Mouse (Mus musculus): ENCODE measurements around the gene Pdzk1ip1. TPM values are rescaled to one million over a fixed set of nuclear protein-coding genes. Genes with fewer than 3 reads are reported as not detected.

The Pdzk1ip1 gene
- 21.6 and 22.9 TPM in 2 replicates for polyA plus RNA-seq (2015; fragmentation: Nextera tagmentation; extraction: Ambion mirVana)

DNA sequence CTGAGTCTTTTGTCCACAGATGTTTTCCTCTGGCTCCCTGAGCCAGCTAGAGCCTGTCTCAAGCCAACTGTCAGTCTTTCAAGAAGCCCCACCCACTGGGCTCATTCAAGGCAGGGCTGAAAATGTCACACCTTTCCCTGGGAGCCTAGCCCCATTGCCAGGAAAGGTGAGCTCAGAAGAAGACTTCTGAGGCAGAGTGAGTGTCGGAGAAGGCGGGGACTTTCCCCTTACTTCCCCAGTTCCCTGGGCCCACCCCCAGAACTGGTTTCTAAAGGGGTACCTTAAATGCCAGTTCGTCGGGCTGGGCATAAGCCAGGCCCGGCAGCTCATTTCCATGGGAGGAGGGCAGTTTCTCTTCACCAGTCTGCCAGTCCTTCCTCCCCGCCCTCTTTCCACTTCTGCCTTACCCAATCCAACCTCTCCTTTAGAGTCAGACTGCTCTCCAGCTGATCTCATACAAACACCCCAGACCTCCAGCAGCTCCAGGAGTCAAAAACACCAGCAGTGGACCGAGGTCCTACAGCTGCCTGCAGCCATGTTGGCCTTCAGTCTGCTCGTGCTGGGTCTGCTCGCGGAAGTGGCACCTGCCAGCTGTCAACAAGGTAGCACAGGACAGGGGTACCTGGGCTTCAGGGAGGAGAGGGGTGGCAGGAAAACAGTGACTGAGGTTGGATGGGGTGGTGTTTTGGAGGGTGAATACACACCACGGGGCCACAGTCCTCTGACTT, at the start of gene Pdzk1ip1:
Gene Pdzk1ip1 (plus strand): TSS at position 98 of the 728 bp plus-strand sequence.
- Histone ChIP-seq H3K27me3 (no peaks in the 10 kb centered on the region), H3K4me3 (peak within 1 kb of the TSS; percentile 29), H3K9ac (no peak within 1 kb of the TSS)

DNA sequence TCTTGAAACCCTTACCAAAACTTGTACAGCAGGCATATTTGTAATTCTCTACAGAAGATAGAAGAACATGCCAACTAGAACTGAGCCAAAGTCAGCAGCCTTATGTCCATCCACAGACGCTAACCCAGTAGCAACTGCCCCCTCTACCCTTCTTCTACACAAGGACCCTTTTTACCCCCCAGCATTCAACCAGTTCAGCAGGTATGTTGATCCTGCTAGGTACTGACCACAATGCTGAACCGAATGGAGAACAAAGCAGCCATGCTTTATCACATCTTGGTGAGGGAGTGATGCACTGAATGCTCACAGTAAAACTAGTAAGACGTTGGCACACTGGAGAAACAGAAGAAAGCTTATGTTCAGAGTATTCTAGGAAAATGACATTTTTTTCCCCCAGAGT, 42.9 kb upstream of the Pdzk1ip1 start:
- WGBS, result 72% methylated on average over 3 of the region's 3 CpGs
- no peaks in the 10 kb centered on the region for H3K4me1 ChIP-seq
- no peak overlapping the region for H3K4me2 ChIP-seq
- H3K36me3 ChIP-seq, result peaks cover 26% of the 10 kb centered on the region
- H3K4me3 ChIP-seq, result no peak overlapping the region
- H3K9me3 ChIP-seq, result no peaks in the 10 kb centered on the region
- H3K9ac ChIP-seq, result no peak overlapping the region
- ATAC-seq (ENCODE audit: borderline replicate concordance, extremely low read depth, low FRiP score, low TSS enrichment), result no peak
- H3K27ac ChIP-seq, result no peak overlapping the region
- peaks cover 15% of the 10 kb centered on the region for H3K27me3 ChIP-seq

More for the DNA sequence above, at the start of gene Pdzk1ip1:
- Histone ChIP-seq H3K4me1 (peaks cover 26% of the 10 kb centered on the region), H3K36me3 (no peaks in the 10 kb centered on the region), H3K27ac (peak within 1 kb of the TSS; percentile 84), H3K4me2 (peak within 1 kb of the TSS; percentile 49), H3K9me3 (no peaks in the 10 kb centered on the region)
- WGBS, result 15% methylated on average over 11 of the region's 11 CpGs
- peak; percentile 60 for ATAC-seq (ENCODE audit: borderline replicate concordance, extremely low read depth, low FRiP score, low TSS enrichment)

DNA sequence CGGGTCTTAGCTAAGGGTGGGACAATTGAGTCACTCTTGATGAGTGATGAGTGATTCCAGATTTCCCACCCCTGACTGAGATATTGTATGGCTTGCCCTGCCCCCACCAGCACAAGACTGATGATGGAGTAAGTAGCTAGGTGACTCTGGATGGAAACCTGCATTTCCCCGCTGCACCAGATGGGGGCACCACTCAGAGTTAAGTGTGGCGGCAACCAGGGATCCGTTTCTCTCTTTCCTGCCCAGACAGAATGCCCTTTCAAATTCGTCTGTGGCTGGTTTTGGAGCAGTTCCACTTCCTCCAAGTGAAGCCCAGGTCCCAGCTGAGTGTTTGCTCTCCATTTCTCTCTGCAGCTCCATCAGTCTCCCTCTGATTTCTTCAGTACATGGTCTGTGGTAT, 40.8 kb upstream of the Pdzk1ip1 start:
- no peak for ATAC-seq (ENCODE audit: borderline replicate concordance, extremely low read depth, low FRiP score, low TSS enrichment)
- no peak overlapping the region for H3K9ac ChIP-seq
- H3K27me3 ChIP-seq, result peaks cover 36% of the 10 kb centered on the region
- H3K4me1 ChIP-seq, result peaks cover 6% of the 10 kb centered on the region; the same call in 1 of the 2 replicates
- H3K4me3 ChIP-seq, result no peak overlapping the region
- no peak overlapping the region for H3K4me2 ChIP-seq
- WGBS, result 4% methylated on average over 5 of the region's 5 CpGs
- 0 out of 2 replicates have a peak, but pooled peaks cover 5% of the 10 kb centered on the region for H3K36me3 ChIP-seq
- no peak overlapping the region for H3K27ac ChIP-seq
- H3K9me3 ChIP-seq, result no peaks in the 10 kb centered on the region

DNA sequence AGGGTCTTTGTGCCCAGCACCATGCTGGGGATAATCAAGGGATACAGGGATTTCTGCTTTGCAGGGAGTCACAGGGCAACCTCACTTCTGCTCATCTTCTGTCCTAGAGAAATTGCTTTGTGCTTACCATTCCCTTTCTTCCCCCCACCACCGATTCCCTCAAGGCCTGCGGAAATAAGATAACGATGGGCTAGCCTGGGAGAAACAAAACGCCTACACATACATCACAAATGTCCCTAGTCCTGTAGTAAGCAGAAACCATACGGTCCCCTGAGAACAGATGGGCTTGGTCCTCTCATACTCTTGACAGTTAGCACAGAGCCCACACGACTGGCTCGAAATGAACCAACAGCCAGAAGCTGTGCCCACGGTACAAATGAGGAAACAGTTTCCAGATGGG, 40.3 kb upstream of the Pdzk1ip1 start:
- Histone ChIP-seq H3K9ac (no peak overlapping the region), H3K27ac (no peak overlapping the region), H3K4me1 (peaks cover 10% of the 10 kb centered on the region; the same call in 1 of the 2 replicates), H3K27me3 (peaks cover 40% of the 10 kb centered on the region), H3K36me3 (0 out of 2 replicates have a peak, but pooled peaks cover 3% of the 10 kb centered on the region), H3K9me3 (no peaks in the 10 kb centered on the region), H3K4me3 (no peak overlapping the region), H3K4me2 (no peak overlapping the region)
- 53% methylated on average over 8 of the region's 8 CpGs for WGBS
- ATAC-seq (ENCODE audit: borderline replicate concordance, extremely low read depth, low FRiP score, low TSS enrichment), result no peak

DNA sequence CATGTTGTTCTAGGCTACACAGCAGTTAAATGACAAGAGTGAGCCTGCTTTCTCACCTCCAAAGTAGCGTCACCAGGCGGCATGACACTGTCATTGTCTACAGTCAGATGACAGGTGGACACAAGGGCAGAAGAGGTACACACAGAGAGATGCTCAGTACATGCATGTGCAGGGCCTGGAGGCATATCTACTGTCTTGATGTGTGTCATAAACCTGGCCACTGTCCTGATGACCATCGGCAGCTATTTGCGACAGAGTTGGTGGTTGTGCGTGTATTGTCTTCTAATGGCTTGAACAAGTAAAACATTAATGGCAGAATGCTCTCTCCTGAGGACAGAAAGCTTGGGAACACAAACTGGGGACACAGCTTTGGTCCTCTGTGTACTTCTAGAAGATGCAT, 37.3 kb upstream of the Pdzk1ip1 start:
- H3K27ac ChIP-seq, result no peak overlapping the region
- peaks cover 10% of the 10 kb centered on the region for H3K4me1 ChIP-seq
- no peaks in the 10 kb centered on the region for H3K36me3 ChIP-seq
- peaks cover 70% of the 10 kb centered on the region for H3K27me3 ChIP-seq
- no peak for ATAC-seq (ENCODE audit: borderline replicate concordance, extremely low read depth, low FRiP score, low TSS enrichment)
- no peak overlapping the region for H3K9ac ChIP-seq
- no peaks in the 10 kb centered on the region for H3K9me3 ChIP-seq
- no peak overlapping the region for H3K4me2 ChIP-seq
- no peak overlapping the region for H3K4me3 ChIP-seq
- WGBS, result 69% methylated on average over 5 of the region's 5 CpGs

DNA sequence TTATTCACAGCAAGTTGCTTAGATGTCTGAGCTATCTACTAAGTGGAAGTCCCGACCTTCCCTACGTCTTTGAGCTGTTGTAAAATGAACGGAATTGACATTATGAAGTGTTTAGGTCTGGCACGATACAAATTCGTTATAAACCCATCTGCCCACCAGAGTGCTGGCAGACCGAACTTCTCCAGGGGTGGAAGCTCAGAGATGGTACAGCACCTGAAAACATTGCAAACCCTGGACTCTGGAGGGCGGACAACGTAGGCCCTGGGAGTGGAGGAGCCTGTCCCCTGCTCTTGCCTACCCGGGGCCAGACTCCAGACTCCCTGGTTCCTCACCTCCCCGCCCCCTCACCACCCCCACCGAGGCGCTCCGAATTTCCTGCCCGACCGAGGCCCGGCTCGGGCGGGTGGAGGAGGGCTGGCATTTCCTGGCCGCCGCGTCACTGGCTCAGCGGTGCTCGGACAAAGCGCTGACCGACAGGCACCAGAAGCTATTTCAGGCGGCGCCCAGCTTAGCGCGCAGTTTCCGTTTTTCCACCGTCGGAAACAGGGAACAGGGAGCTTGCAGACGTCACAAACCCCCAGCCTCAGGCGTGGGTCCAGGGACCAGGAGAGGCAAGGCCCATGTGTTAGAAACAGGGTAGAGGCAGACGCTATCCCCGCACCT, 36.0 kb upstream of the Pdzk1ip1 start:
- no peaks in the 10 kb centered on the region for H3K9me3 ChIP-seq
- peak; percentile 76 for ATAC-seq (ENCODE audit: borderline replicate concordance, extremely low read depth, low FRiP score, low TSS enrichment)
- WGBS, result 1% methylated on average over 36 of the region's 36 CpGs
- H3K4me3 ChIP-seq, result peak overlapping the region; percentile 24
- peaks cover 20% of the 10 kb centered on the region for H3K4me1 ChIP-seq
- peak overlapping the region; percentile 53 for H3K27ac ChIP-seq
- H3K4me2 ChIP-seq, result peak overlapping the region; percentile 51
- H3K27me3 ChIP-seq, result peaks cover 81% of the 10 kb centered on the region
- H3K36me3 ChIP-seq, result no peaks in the 10 kb centered on the region
- no peak overlapping the region for H3K9ac ChIP-seq

DNA sequence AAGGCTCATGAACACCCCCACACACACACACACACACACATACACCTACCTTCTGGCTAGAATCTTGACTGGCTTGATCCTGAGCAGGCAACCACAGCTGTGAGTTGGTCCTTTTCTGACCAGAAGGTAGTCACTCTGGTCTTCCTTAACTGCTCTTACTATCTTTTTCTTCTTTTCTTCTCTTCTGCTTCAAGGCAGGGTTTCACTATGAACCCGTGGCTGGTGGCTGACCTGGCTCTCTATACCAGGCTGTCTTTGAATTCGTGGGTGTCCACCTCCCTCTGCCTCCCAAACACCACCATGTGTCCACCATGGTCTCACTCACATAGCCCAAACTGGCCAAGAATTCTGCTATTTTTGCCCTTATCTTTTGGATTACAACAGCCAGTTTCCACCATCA, 33.5 kb upstream of the Pdzk1ip1 start:
- H3K36me3 ChIP-seq, result no peaks in the 10 kb centered on the region
- WGBS, result 17% methylated on average over 2 of the region's 2 CpGs
- H3K27ac ChIP-seq, result no peak overlapping the region
- no peak overlapping the region for H3K9ac ChIP-seq
- no peak for ATAC-seq (ENCODE audit: borderline replicate concordance, extremely low read depth, low FRiP score, low TSS enrichment)
- H3K27me3 ChIP-seq, result peaks cover 98% of the 10 kb centered on the region
- no peaks in the 10 kb centered on the region for H3K9me3 ChIP-seq
- H3K4me2 ChIP-seq, result no peak overlapping the region
- H3K4me1 ChIP-seq, result peaks cover 24% of the 10 kb centered on the region
- H3K4me3 ChIP-seq, result no peak overlapping the region

DNA sequence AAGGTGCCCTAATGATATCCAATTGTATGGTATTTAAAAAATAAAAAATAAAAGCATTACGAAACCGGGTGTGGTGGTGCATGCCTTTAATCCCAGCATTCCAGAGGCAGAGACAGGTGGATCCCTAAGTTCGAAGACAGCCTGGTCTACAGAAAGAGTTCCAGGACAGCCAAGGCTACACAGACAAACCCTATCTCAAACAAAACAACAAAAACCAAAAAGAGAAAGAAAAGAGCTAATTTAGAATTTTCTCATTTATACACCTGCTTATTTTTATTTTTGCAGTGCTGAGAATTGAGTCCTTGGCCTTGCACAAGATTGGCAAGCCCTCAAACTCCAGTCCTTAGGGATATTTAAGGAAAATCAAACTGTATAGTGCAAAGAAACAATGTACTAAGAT, 32.8 kb upstream of the Pdzk1ip1 start:
- Histone ChIP-seq H3K9me3 (no peaks in the 10 kb centered on the region), H3K4me2 (no peak overlapping the region; the same call in 1 of the 2 replicates), H3K27ac (no peak overlapping the region), H3K27me3 (peaks cover 98% of the 10 kb centered on the region), H3K4me3 (no peak overlapping the region), H3K4me1 (peaks cover 24% of the 10 kb centered on the region), H3K36me3 (no peaks in the 10 kb centered on the region), H3K9ac (no peak overlapping the region)
- WGBS, result 23% methylated on average over 3 of the region's 3 CpGs
- no peak for ATAC-seq (ENCODE audit: borderline replicate concordance, extremely low read depth, low FRiP score, low TSS enrichment)

DNA sequence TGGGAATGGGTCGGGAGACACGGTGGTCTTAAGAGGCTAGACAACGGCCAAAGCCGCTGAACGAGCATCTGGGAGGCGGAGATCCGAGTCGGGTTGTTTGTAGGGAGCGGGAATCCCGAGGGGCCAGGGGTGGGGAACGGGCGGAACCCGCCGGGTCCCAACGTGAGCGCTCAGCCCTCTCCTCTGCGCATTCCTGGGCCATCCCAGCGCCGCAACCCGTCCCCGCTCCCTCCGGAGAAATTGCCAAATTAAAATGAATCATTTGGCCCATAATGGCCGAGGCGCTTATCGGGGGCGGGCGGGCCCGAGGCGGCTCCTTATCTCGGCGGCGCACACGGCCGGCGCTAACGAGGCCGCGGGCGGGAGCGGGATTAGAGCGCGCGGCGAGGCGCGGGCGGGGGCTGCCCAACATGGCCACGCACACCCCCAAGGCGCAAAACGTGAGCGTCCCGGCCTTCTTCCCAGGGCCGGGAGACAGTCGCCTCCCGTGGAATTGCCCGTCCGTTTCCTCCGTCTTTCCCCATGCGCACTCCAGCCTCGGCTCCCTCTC, 32.1 kb upstream of the Pdzk1ip1 start, which contains the start of gene Tal1:
Gene Tal1 (plus strand): TSS at position 56 of the 550 bp plus-strand sequence.
- peaks cover 98% of the 10 kb centered on the region for H3K27me3 ChIP-seq
- peak; percentile 36; the same call in 1 of the 2 replicates for ATAC-seq (ENCODE audit: borderline replicate concordance, extremely low read depth, low FRiP score, low TSS enrichment)
- peak within 1 kb of the TSS; percentile 68 for H3K4me2 ChIP-seq
- under 1% methylated on average over 59 of the region's 60 CpGs for WGBS
- H3K4me3 ChIP-seq, result peak within 1 kb of the TSS; percentile 38
- H3K27ac ChIP-seq, result peak within 1 kb of the TSS; percentile 55
- peaks cover 24% of the 10 kb centered on the region for H3K4me1 ChIP-seq
- no peaks in the 10 kb centered on the region for H3K36me3 ChIP-seq
- H3K9me3 ChIP-seq, result no peaks in the 10 kb centered on the region
- H3K9ac ChIP-seq, result peak within 1 kb of the TSS; percentile 38

DNA sequence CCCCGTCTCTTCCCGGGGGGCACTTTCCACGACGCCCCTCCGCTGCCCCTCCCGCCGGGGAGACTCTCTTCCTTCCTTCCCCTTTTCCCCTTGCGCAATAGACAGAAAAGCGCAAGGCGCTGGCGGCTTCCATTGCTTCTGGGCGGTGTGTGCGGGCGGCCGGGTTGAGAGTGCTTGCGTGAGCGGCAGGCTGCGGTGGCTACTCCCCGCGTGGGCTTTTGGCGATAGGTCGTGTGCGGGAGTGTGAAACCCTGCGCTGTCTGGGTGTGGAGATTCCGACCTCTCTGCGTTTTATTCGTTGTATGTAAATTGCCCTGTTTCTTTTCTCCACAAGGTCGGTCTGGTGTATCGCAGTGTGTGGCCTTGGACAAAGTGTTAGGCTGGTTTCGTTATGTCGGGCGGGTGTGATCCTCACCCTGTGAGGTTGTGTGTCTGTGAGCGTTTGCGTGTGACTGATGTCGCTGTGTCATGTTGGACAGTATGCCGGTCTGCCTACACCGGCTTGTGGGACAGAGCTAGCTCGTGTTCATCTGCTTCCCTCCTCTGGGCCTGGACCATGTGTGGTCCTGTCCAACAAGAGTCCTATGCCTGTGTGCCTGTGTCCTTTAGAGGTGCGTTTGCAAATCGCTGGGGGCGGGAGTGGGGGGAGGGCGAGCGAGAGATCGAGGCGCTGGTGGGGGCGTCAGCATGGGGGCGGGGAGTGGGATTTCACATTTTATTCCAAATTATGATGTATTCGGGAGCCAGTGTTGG, 31.4 kb upstream of the Pdzk1ip1 start:
- Histone ChIP-seq H3K4me1 (peaks cover 24% of the 10 kb centered on the region), H3K27ac (peak overlapping the region; percentile 55), H3K4me3 (peak overlapping the region; percentile 38), H3K4me2 (peak overlapping the region; percentile 68), H3K27me3 (peaks cover 98% of the 10 kb centered on the region), H3K9ac (peak overlapping the region; percentile 38), H3K9me3 (no peaks in the 10 kb centered on the region), H3K36me3 (no peaks in the 10 kb centered on the region)
- ATAC-seq (ENCODE audit: borderline replicate concordance, extremely low read depth, low FRiP score, low TSS enrichment), result peak; percentile 61; the same call in 1 of the 2 replicates
- under 1% methylated on average over 48 of the region's 48 CpGs for WGBS

DNA sequence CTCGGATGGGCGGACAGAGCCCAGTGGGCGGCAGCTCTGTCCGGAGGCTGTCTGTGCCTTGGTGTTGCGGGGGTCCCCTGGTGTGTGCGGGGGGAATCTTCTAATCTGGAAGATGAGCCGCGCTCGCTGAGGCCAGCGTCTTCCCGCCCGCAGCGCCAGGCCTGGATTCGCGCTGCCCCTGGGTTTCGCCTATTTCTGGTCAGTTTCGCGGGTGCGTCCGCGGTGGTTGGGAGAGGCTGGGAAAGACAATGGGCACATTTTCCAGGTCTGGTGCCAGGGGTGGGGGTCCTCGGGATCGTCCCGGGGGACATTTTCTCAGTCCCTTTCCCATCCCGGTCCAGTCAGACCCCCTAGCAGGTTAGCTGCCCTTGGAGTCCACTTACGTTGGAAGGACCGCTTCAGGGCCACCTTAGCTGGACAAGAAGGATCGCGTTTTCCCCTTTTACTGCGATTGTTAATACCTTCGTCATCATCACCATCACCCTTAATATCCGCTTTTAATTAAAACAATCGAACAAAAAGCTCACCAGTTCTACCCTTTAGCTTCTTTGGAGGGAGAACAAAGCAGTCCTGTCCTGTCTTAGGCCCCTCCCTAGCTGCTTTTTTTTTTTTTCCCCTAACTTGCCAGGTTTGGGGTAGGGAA, 30.7 kb upstream of the Pdzk1ip1 start:
- no peaks in the 10 kb centered on the region for H3K9me3 ChIP-seq
- H3K27me3 ChIP-seq, result peaks cover 98% of the 10 kb centered on the region
- ATAC-seq (ENCODE audit: borderline replicate concordance, extremely low read depth, low FRiP score, low TSS enrichment), result no peak
- peaks cover 23% of the 10 kb centered on the region for H3K4me1 ChIP-seq
- no peaks in the 10 kb centered on the region for H3K36me3 ChIP-seq
- H3K4me2 ChIP-seq, result peak overlapping the region; percentile 68
- peak overlapping the region; percentile 55 for H3K27ac ChIP-seq
- WGBS, result 1% methylated on average over 33 of the region's 33 CpGs
- peak overlapping the region; percentile 38 for H3K9ac ChIP-seq
- H3K4me3 ChIP-seq, result peak overlapping the region; percentile 38
